Mouse (Mus musculus): ENCODE data around the gene Nr4a2.

DNA sequence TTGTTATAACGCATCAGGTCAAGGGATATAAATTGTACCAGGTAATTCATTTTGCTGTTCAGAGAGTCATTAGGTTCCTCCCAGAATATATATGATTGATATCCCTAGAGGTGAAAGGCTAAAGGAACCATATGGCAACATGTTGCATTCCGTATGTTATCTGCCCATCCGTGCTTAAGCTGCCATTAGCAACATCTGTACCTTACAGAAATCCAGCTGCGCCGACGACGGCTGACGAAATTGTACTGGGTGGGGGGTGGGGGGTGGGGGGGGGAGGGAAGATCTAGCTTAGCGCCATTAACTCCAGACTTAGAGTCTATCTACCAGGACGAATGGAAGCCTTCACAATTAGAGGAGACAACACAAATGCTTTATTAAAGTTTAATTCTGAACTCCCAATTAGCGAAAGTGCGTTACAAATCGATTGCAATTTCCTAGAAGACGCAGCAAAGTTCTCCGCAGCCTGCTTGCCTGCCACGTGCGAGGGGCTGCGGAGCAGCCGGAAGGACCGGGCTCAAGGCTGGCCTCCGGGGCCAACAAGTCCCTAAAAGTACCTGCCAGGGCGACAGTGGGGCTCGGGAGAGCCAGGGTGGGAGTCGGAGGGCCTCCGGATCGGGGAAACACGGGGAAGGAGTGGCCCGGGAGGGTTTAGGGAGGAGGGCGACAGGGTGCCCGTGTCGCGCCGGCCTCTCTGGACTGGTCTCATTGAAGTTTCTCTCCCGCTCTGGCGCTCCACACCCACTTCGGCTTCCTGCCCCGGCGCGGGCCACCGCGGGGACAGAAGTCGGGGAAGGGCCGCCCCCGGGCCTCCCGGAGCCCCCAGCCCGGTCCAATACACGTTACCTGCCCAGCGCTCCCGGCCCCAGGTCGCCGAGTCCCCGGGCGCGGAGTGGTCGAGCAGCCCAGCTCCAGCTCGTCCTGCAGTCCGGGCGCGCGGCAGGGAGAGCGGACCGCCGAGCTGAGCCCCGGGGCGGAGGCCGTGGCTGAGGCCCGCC lies 520 bp downstream of the Nr4a2 start:
- no peak for TF ChIP-seq POLR2A (IDR thresholded peaks at IDR 0.05; ENCODE audit: insufficient read depth, low read depth, low read length)
- TF ChIP-seq CTCF (IDR thresholded peaks at IDR 0.05; ENCODE audit: insufficient read depth, low read depth, low read length): no peak
